Mouse (Mus musculus): ENCODE results near the gene Vps37b. TPM values are rescaled to one million over a fixed set of nuclear protein-coding genes. Genes with fewer than 3 reads are reported as not detected.

Gene Vps37b
- polyA plus RNA-seq, 1 experiment from 2014 or later, result 40.8 TPM

GRCm38 (mm10) chr5:123998370-123998769, 33.7 kb downstream of the Vps37b start:
- Histone ChIP-seq H3K27me3 (ENCODE audit: insufficient read depth, low read length) (no peaks in the 10 kb centered on the region), H3K4me2 (replicated peaks; ENCODE audit: low read depth, low read length) (no peak overlapping the region), H3K4me3 (ENCODE audit: low read length) (no peak overlapping the region), H3K4me1 (ENCODE audit: insufficient read depth, low read length) (peaks cover 14% of the 10 kb centered on the region), H3K9ac (replicated peaks; ENCODE audit: low read length) (no peak overlapping the region), H3K9me3 (ENCODE audit: low read length) (no peaks in the 10 kb centered on the region), H3K27ac (ENCODE audit: low read length) (no peak overlapping the region), H3K36me3 (ENCODE audit: insufficient read depth, low read length) (0 out of 2 replicates have a peak, but pooled peaks cover 14% of the 10 kb centered on the region)
- WGBS, result 77% methylated on average over 10 of the region's 10 CpGs
- no peak for ATAC-seq (ENCODE audit: low FRiP score, low TSS enrichment)

- H3K27me3 ChIP-seq (ENCODE audit: insufficient read depth, low read length), result no peaks in the 10 kb centered on the region
- H3K4me2 ChIP-seq (replicated peaks; ENCODE audit: low read depth, low read length), result no peak overlapping the region
- peaks cover 10% of the 10 kb centered on the region for H3K4me1 ChIP-seq (ENCODE audit: insufficient read depth, low read length)
- no peak overlapping the region for H3K9ac ChIP-seq (replicated peaks; ENCODE audit: low read length)
- 0 out of 2 replicates have a peak, but pooled peaks cover 14% of the 10 kb centered on the region for H3K36me3 ChIP-seq (ENCODE audit: insufficient read depth, low read length)
- no peak for ATAC-seq (ENCODE audit: low FRiP score, low TSS enrichment)
- 74% methylated on average over 16 of the region's 16 CpGs for WGBS
- no peak overlapping the region for H3K27ac ChIP-seq (ENCODE audit: low read length)
- H3K9me3 ChIP-seq (ENCODE audit: low read length), result no peaks in the 10 kb centered on the region
- H3K4me3 ChIP-seq (ENCODE audit: low read length), result no peak overlapping the region
Observed at GRCm38 (mm10) chr5:123997811-123998210, 34.3 kb downstream of the Vps37b start.

GRCm38 (mm10) chr5:123997211-123997751, 34.8 kb downstream of the Vps37b start:
- no peaks in the 10 kb centered on the region for H3K9me3 ChIP-seq (ENCODE audit: low read length)
- H3K4me3 ChIP-seq (ENCODE audit: low read length), result no peak overlapping the region
- peaks cover 6% of the 10 kb centered on the region; the same call in 1 of the 2 replicates for H3K4me1 ChIP-seq (ENCODE audit: insufficient read depth, low read length)
- WGBS, result 76% methylated on average over 24 of the region's 24 CpGs
- H3K27me3 ChIP-seq (ENCODE audit: insufficient read depth, low read length), result no peaks in the 10 kb centered on the region
- 0 out of 2 replicates have a peak overlapping the region, but pooled peaks have one; percentile 16 for H3K9ac ChIP-seq (replicated peaks; ENCODE audit: low read length)
- 0 out of 2 replicates have a peak, but pooled peaks cover 11% of the 10 kb centered on the region for H3K36me3 ChIP-seq (ENCODE audit: insufficient read depth, low read length)
- H3K4me2 ChIP-seq (replicated peaks; ENCODE audit: low read depth, low read length), result no peak overlapping the region
- ATAC-seq (ENCODE audit: low FRiP score, low TSS enrichment), result no peak
- no peak overlapping the region for H3K27ac ChIP-seq (ENCODE audit: low read length)

GRCm38 (mm10) chr5:123996695-123997094, 35.4 kb downstream of the Vps37b start:
- 0 out of 2 replicates have a peak, but pooled peaks cover 11% of the 10 kb centered on the region for H3K36me3 ChIP-seq (ENCODE audit: insufficient read depth, low read length)
- H3K27me3 ChIP-seq (ENCODE audit: insufficient read depth, low read length), result no peaks in the 10 kb centered on the region
- no peaks in the 10 kb centered on the region for H3K9me3 ChIP-seq (ENCODE audit: low read length)
- H3K4me1 ChIP-seq (ENCODE audit: insufficient read depth, low read length), result peaks cover 11% of the 10 kb centered on the region; the same call in 1 of the 2 replicates
- 88% methylated on average over 14 of the region's 14 CpGs for WGBS
- H3K4me3 ChIP-seq (ENCODE audit: low read length), result no peak overlapping the region
- ATAC-seq (ENCODE audit: low FRiP score, low TSS enrichment), result no peak
- H3K27ac ChIP-seq (ENCODE audit: low read length), result no peak overlapping the region
- no peak overlapping the region for H3K4me2 ChIP-seq (replicated peaks; ENCODE audit: low read depth, low read length)
- no peak overlapping the region for H3K9ac ChIP-seq (replicated peaks; ENCODE audit: low read length)

- WGBS, result 82% methylated on average over 10 of the region's 10 CpGs
Observed at GRCm38 (mm10) chr5:123996194-123996593, 35.9 kb downstream of the Vps37b start.

GRCm38 (mm10) chr5:123995388-123995787, 36.7 kb downstream of the Vps37b start:
- no peak overlapping the region for H3K9ac ChIP-seq (replicated peaks; ENCODE audit: low read length)
- H3K27ac ChIP-seq (ENCODE audit: low read length), result no peak overlapping the region
- H3K4me3 ChIP-seq (ENCODE audit: low read length), result no peak overlapping the region
- H3K9me3 ChIP-seq (ENCODE audit: low read length), result no peaks in the 10 kb centered on the region
- H3K27me3 ChIP-seq (ENCODE audit: insufficient read depth, low read length), result no peaks in the 10 kb centered on the region
- H3K4me1 ChIP-seq (ENCODE audit: insufficient read depth, low read length), result peaks cover 11% of the 10 kb centered on the region; the same call in 1 of the 2 replicates
- 0 out of 2 replicates have a peak, but pooled peaks cover 11% of the 10 kb centered on the region for H3K36me3 ChIP-seq (ENCODE audit: insufficient read depth, low read length)
- WGBS, result 46% methylated on average over 6 of the region's 6 CpGs
- H3K4me2 ChIP-seq (replicated peaks; ENCODE audit: low read depth, low read length), result no peak overlapping the region
- no peak for ATAC-seq (ENCODE audit: low FRiP score, low TSS enrichment)

More at GRCm38 (mm10) chr5:123996194-123996593, 35.9 kb downstream of the Vps37b start:
- no peak overlapping the region for H3K4me2 ChIP-seq (replicated peaks; ENCODE audit: low read depth, low read length)
- no peaks in the 10 kb centered on the region for H3K9me3 ChIP-seq (ENCODE audit: low read length)
- H3K4me3 ChIP-seq (ENCODE audit: low read length), result no peak overlapping the region
- H3K4me1 ChIP-seq (ENCODE audit: insufficient read depth, low read length), result peaks cover 11% of the 10 kb centered on the region; the same call in 1 of the 2 replicates
- 0 out of 2 replicates have a peak, but pooled peaks cover 11% of the 10 kb centered on the region for H3K36me3 ChIP-seq (ENCODE audit: insufficient read depth, low read length)
- ATAC-seq (ENCODE audit: low FRiP score, low TSS enrichment), result no peak
- no peak overlapping the region for H3K9ac ChIP-seq (replicated peaks; ENCODE audit: low read length)
- no peaks in the 10 kb centered on the region for H3K27me3 ChIP-seq (ENCODE audit: insufficient read depth, low read length)
- no peak overlapping the region for H3K27ac ChIP-seq (ENCODE audit: low read length)

GRCm38 (mm10) chr5:123994468-123994867, 37.6 kb downstream of the Vps37b start:
- Histone ChIP-seq H3K27ac (ENCODE audit: low read length) (no peak overlapping the region), H3K9ac (replicated peaks; ENCODE audit: low read length) (no peak overlapping the region), H3K9me3 (ENCODE audit: low read length) (no peaks in the 10 kb centered on the region), H3K4me1 (ENCODE audit: insufficient read depth, low read length) (peaks cover 15% of the 10 kb centered on the region), H3K36me3 (ENCODE audit: insufficient read depth, low read length) (0 out of 2 replicates have a peak, but pooled peaks cover 7% of the 10 kb centered on the region), H3K27me3 (ENCODE audit: insufficient read depth, low read length) (no peaks in the 10 kb centered on the region), H3K4me3 (ENCODE audit: low read length) (no peak overlapping the region), H3K4me2 (replicated peaks; ENCODE audit: low read depth, low read length) (no peak overlapping the region)
- no peak for ATAC-seq (ENCODE audit: low FRiP score, low TSS enrichment)
- 96% methylated on average over 7 of the region's 7 CpGs for WGBS

GRCm38 (mm10) chr5:123993263-123994036, 38.6 kb downstream of the Vps37b start:
- H3K27me3 ChIP-seq (ENCODE audit: insufficient read depth, low read length), result no peaks in the 10 kb centered on the region

GRCm38 (mm10) chr5:123992794-123993193, 39.3 kb downstream of the Vps37b start:
- Histone ChIP-seq H3K9me3 (ENCODE audit: low read length) (no peaks in the 10 kb centered on the region), H3K36me3 (ENCODE audit: insufficient read depth, low read length) (0 out of 2 replicates have a peak, but pooled peaks cover 4% of the 10 kb centered on the region), H3K4me3 (ENCODE audit: low read length) (no peak overlapping the region), H3K27me3 (ENCODE audit: insufficient read depth, low read length) (no peaks in the 10 kb centered on the region), H3K4me2 (replicated peaks; ENCODE audit: low read depth, low read length) (no peak overlapping the region), H3K9ac (replicated peaks; ENCODE audit: low read length) (no peak overlapping the region), H3K4me1 (ENCODE audit: insufficient read depth, low read length) (peaks cover 32% of the 10 kb centered on the region), H3K27ac (ENCODE audit: low read length) (peak overlapping the region; percentile 48)
- ATAC-seq (ENCODE audit: low FRiP score, low TSS enrichment), result no peak
- 40% methylated on average over 5 of the region's 5 CpGs for WGBS

More at GRCm38 (mm10) chr5:123993263-123994036, 38.6 kb downstream of the Vps37b start:
- Histone ChIP-seq H3K4me2 (replicated peaks; ENCODE audit: low read depth, low read length) (no peak overlapping the region), H3K9ac (replicated peaks; ENCODE audit: low read length) (no peak overlapping the region), H3K36me3 (ENCODE audit: insufficient read depth, low read length) (0 out of 2 replicates have a peak, but pooled peaks cover 4% of the 10 kb centered on the region), H3K27ac (ENCODE audit: low read length) (no peak overlapping the region), H3K4me1 (ENCODE audit: insufficient read depth, low read length) (peaks cover 25% of the 10 kb centered on the region), H3K9me3 (ENCODE audit: low read length) (no peaks in the 10 kb centered on the region), H3K4me3 (ENCODE audit: low read length) (no peak overlapping the region)
- WGBS, result 83% methylated on average over 7 of the region's 7 CpGs
- no peak for ATAC-seq (ENCODE audit: low FRiP score, low TSS enrichment)
